Mouse (Mus musculus): Measurements from ENCODE around the gene Ltn1. TPM values are rescaled to one million over a fixed set of nuclear protein-coding genes. Genes with fewer than 3 reads are reported as not detected.

The Ltn1 gene
- total and polyA plus RNA-seq, 2 experiments from 2014 or later, result 19.1 to 22.1 TPM

DNA sequence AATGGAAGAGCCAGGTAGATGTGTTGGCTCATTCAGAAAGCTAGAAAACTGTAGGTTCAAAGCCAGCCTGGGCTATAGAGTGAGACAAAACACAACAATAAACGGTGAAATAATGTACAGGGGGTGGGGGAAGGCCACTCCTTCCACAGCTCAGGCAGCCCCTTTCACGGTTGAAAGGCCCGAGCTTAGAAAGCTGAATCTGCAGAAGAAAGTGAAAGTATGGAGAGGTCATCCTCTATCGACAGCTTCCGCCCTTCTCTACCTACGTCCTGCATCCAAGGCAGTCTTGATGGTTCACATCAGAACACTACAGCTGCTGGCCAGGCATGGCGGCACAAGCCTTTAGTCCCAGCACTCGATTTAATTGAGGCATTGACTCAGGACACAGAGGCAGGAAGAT lies 6.3 kb upstream of the Ltn1 start:
- H3K4me1 ChIP-seq (ENCODE audit: insufficient read depth), result peaks cover 7% of the 10 kb centered on the region; the same call in 1 of the 2 replicates
- ATAC-seq (no peak), DNase-seq (no peak)
- H3K27ac ChIP-seq (ENCODE audit: low read depth, low read length), result no peak overlapping the region
- 84% methylated on average over 8 of the region's 8 CpGs for WGBS
- no peak overlapping the region for H3K9ac ChIP-seq
- no peaks in the 10 kb centered on the region for H3K27me3 ChIP-seq (ENCODE audit: insufficient read depth, low read length)
- no peaks in the 10 kb centered on the region for H3K9me3 ChIP-seq (ENCODE audit: low read length)
- no peaks in the 10 kb centered on the region for H3K36me3 ChIP-seq (ENCODE audit: insufficient read depth)
- no peak for TF ChIP-seq CTCF (IDR thresholded peaks at IDR 0.05; ENCODE audit: low read depth)
- H3K4me3 ChIP-seq (ENCODE audit: low read depth, low read length), result no peak overlapping the region
- no peak overlapping the region for H3K4me2 ChIP-seq (ENCODE audit: low read depth)

GRCm38 (mm10) chr16:87437096-87437495 lies 4.7 kb upstream of the Ltn1 start:
- peaks cover 7% of the 10 kb centered on the region; the same call in 1 of the 2 replicates for H3K4me1 ChIP-seq (ENCODE audit: insufficient read depth)
- 90% methylated on average over 21 of the region's 21 CpGs for WGBS
- H3K9me3 ChIP-seq (ENCODE audit: low read length), result no peaks in the 10 kb centered on the region
- ATAC-seq, result no peak
- TF ChIP-seq CTCF (IDR thresholded peaks at IDR 0.05; ENCODE audit: low read depth), result no peak
- no peak overlapping the region for H3K4me3 ChIP-seq (ENCODE audit: low read depth, low read length)
- no peaks in the 10 kb centered on the region for H3K27me3 ChIP-seq (ENCODE audit: insufficient read depth, low read length)
- H3K27ac ChIP-seq (ENCODE audit: low read depth, low read length), result no peak overlapping the region
- no peaks in the 10 kb centered on the region for H3K36me3 ChIP-seq (ENCODE audit: insufficient read depth)
- H3K4me2 ChIP-seq (ENCODE audit: low read depth), result no peak overlapping the region
- DNase-seq, result no peak
- no peak overlapping the region for H3K9ac ChIP-seq

DNA sequence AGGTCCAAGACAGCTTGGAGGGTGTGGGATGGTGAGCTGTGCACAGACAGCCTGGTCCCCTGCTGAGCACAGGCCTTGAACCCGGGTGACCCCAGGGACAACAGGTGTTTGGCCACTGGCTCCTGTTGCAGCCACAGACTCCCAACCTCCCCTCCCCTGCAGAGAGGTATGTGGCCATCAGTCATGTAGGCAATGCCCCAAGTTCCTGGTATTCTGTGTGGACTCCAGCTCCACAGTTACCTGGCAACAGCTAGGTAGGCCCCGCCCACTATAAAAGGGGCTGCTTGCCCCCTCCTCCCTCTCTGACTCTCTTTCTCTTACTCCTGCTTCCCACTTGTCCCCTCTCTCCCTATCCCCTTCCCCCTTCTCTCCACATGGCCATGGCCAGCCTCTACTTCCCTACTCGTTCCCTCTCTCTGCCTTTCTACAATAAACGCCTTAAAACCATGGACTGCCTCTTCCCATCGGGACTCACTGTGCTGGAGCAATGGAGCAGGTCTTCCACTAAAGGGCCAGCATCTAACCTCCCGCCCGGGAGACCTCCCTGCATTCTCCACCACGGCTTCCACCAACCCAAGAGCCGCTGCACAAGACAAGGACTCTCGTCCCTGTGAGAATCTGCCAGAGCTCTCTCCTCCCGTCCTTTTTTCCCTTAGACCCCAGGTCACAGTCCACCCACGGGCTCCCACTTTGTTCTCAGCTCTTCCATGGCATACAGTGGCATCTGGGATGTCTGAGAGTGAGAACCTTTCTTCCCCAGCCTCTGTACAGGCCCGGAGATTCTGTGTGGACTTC lies 3.2 kb upstream of the Ltn1 start:
- ATAC-seq, result no peak
- Histone ChIP-seq H3K4me2 (ENCODE audit: low read depth) (no peak overlapping the region), H3K9ac (no peak overlapping the region), H3K36me3 (ENCODE audit: insufficient read depth) (no peaks in the 10 kb centered on the region), H3K4me1 (ENCODE audit: insufficient read depth) (peaks cover 2% of the 10 kb centered on the region; the same call in 1 of the 2 replicates), H3K9me3 (ENCODE audit: low read length) (no peaks in the 10 kb centered on the region), H3K4me3 (ENCODE audit: low read depth, low read length) (no peak overlapping the region), H3K27ac (ENCODE audit: low read depth, low read length) (no peak overlapping the region), H3K27me3 (ENCODE audit: insufficient read depth, low read length) (no peaks in the 10 kb centered on the region)
- TF ChIP-seq CTCF (IDR thresholded peaks at IDR 0.05; ENCODE audit: low read depth), result no peak
- DNase-seq, result no peak
- WGBS, result 84% methylated on average over 13 of the region's 13 CpGs

- H3K4me2 ChIP-seq (ENCODE audit: low read depth), result no peak overlapping the region
- no peak overlapping the region for H3K4me3 ChIP-seq (ENCODE audit: low read depth, low read length)
- H3K9ac ChIP-seq, result no peak overlapping the region
- H3K27me3 ChIP-seq (ENCODE audit: insufficient read depth, low read length), result no peaks in the 10 kb centered on the region
- peaks cover 2% of the 10 kb centered on the region; the same call in 1 of the 2 replicates for H3K4me1 ChIP-seq (ENCODE audit: insufficient read depth)
- DNase-seq (no peak), ATAC-seq (no peak)
- no peaks in the 10 kb centered on the region for H3K36me3 ChIP-seq (ENCODE audit: insufficient read depth)
- H3K27ac ChIP-seq (ENCODE audit: low read depth, low read length), result no peak overlapping the region
- H3K9me3 ChIP-seq (ENCODE audit: low read length), result no peaks in the 10 kb centered on the region
- no peak for TF ChIP-seq CTCF (IDR thresholded peaks at IDR 0.05; ENCODE audit: low read depth)
- 91% methylated on average over 6 of the region's 6 CpGs for WGBS
These were observed 2.5 kb upstream of the Ltn1 start for GRCm38 (mm10) chr16:87434946-87435345.

- no peak for ATAC-seq
- Histone ChIP-seq H3K9me3 (ENCODE audit: low read length) (no peaks in the 10 kb centered on the region), H3K9ac (no peak overlapping the region), H3K4me2 (ENCODE audit: low read depth) (no peak overlapping the region), H3K4me1 (ENCODE audit: insufficient read depth) (peaks cover 2% of the 10 kb centered on the region; the same call in 1 of the 2 replicates), H3K4me3 (ENCODE audit: low read depth, low read length) (no peak overlapping the region), H3K27me3 (ENCODE audit: insufficient read depth, low read length) (no peaks in the 10 kb centered on the region), H3K36me3 (ENCODE audit: insufficient read depth) (no peaks in the 10 kb centered on the region), H3K27ac (ENCODE audit: low read depth, low read length) (no peak overlapping the region)
- no peak for TF ChIP-seq CTCF (IDR thresholded peaks at IDR 0.05; ENCODE audit: low read depth)
- DNase-seq, result no peak
- WGBS, result 95% methylated on average over 7 of the region's 7 CpGs
These were observed 1.9 kb upstream of the Ltn1 start for GRCm38 (mm10) chr16:87434266-87434665.

- Histone ChIP-seq H3K4me3 (ENCODE audit: low read depth, low read length) (no peak overlapping the region), H3K9me3 (ENCODE audit: low read length) (no peaks in the 10 kb centered on the region), H3K27me3 (ENCODE audit: insufficient read depth, low read length) (no peaks in the 10 kb centered on the region), H3K36me3 (ENCODE audit: insufficient read depth) (peaks cover 34% of the 10 kb centered on the region), H3K9ac (no peak overlapping the region), H3K4me2 (ENCODE audit: low read depth) (no peak overlapping the region), H3K27ac (ENCODE audit: low read depth, low read length) (no peak overlapping the region), H3K4me1 (ENCODE audit: insufficient read depth) (peaks cover 2% of the 10 kb centered on the region; the same call in 1 of the 2 replicates)
- no peak for ATAC-seq
- WGBS, result 97% methylated on average over 8 of the region's 8 CpGs
- DNase-seq, result no peak
- no peak for TF ChIP-seq CTCF (IDR thresholded peaks at IDR 0.05; ENCODE audit: low read depth)
These were observed 4.9 kb downstream of the Ltn1 start for GRCm38 (mm10) chr16:87427516-87427915.

GRCm38 (mm10) chr16:87420662-87421061 lies 11.8 kb downstream of the Ltn1 start:
- no peak overlapping the region for H3K9ac ChIP-seq
- DNase-seq (no peak), ATAC-seq (no peak)
- WGBS, result 98% methylated on average over 8 of the region's 8 CpGs
- no peaks in the 10 kb centered on the region for H3K4me1 ChIP-seq (ENCODE audit: insufficient read depth)
- peaks cover 84% of the 10 kb centered on the region for H3K36me3 ChIP-seq (ENCODE audit: insufficient read depth)
- no peak overlapping the region for H3K27ac ChIP-seq (ENCODE audit: low read depth, low read length)
- H3K4me3 ChIP-seq (ENCODE audit: low read depth, low read length), result no peak overlapping the region
- no peaks in the 10 kb centered on the region for H3K27me3 ChIP-seq (ENCODE audit: insufficient read depth, low read length)
- no peaks in the 10 kb centered on the region for H3K9me3 ChIP-seq (ENCODE audit: low read length)
- no peak for TF ChIP-seq CTCF (IDR thresholded peaks at IDR 0.05; ENCODE audit: low read depth)
- no peak overlapping the region for H3K4me2 ChIP-seq (ENCODE audit: low read depth)

Data from forebrain, postnatal 0 days (tissue).